Mouse (Mus musculus): Measurements from ENCODE around the gene Kcnmb4.
A peak's percentile ranks its signal among the peaks of the same experiment; 100 is the strongest.

The Kcnmb4 gene

GRCm38 (mm10) chr10:116397573-116397972 is 76.1 kb downstream of the Kcnmb4 start:
- peak; percentile 59 for DNase-seq

DNA sequence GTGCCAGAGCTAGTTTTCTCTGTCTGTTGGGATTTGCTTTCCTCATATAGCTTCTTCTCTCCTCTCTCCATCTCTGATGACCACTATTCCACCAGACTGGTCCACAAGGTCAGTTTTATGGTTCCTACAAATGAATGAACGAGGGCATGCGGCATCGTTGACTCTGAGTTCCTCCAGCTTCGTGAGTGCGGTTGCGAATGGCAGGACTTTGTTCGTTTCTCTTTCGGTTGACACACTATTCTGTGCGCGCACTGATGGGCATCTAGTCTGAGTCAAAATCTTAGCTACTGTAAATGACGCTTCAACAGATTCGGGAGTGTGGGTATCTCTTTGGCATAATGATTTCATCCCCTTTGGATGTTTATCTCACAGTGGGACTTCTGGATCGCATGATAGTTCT is 76.7 kb downstream of the Kcnmb4 start:
- DNase-seq: no peak

GRCm38 (mm10) chr10:116396279-116396678 is 77.4 kb downstream of the Kcnmb4 start:
- no peak for DNase-seq

- no peak for DNase-seq
Observed at GRCm38 (mm10) chr10:116394585-116394984, 79.1 kb downstream of the Kcnmb4 start.

DNA sequence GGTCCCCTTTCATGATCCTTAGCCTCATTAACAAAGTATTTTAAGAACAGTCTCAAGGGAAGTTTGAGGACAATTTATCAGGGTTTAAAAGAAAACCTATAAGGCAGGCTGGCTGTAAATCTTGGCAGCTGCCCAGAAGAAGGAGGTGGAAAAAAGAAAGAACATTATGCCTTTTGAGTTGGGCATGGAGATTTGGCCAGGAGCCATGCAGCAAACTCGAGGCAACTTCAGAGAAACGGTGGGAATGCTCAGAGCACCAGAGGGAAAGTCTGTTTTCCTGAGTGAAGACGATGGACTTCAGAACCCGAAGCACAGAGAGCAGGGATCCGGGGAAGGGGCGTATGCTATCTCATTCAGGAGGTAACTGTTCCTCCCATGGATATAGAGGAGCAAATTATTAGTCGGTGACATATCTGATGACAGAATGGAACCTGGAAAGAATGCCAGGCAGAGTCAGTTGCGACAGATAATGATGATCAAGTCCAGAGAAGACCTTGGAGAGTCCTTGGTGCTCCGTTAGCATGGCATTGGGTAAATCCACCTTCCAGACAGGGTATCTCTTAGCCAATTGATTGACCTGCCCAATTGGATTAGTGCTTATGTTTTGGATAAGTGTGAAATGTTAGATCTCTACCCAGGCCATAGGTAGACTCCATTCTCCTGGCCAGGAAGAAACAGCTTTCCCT is 79.7 kb downstream of the Kcnmb4 start:
- DNase-seq: no peak

DNA sequence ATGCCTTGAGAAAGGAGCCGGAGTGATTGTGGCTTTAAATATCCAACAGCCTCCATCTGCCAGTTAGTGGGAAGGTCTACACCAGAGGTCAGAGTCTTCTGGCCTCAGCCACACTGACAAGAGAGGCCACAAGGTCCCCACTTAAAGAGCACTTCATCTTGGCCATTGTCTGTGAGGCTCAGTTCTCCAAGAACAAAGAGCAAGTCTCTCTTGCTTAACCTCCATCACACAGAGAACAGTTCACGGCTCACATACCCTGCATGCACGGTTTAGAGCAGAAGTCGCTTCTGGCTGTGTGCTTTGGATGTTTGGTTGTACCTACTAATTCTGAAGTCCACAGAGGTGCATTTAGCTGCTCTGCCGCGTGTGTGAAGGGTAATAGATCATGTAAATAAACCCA is 84.8 kb downstream of the Kcnmb4 start:
- DNase-seq: no peak

DNA sequence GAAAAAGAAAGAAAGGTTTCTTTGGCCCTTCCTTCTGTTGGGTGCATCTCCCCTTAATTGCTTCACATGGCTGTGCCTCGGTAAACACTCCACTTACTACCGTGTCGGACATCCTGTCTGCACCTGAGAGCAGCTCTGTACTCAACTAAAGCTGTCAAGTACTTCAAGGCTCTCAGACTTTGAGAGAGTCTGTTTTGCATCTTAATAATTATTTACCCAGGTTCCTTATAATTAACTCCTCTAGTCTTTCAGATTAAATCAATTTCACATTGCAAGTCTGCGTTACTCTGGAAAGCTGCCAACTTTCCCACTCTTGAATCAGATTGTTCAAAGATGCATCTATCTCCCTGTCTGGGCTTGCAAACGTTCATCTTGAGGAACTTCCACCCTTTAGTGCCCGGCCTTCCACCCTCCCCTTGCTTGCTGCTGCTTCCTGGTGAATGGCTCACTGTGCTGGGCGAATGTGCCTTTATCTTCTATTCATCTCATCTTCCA is 87.2 kb downstream of the Kcnmb4 start:
- DNase-seq: no peak

GRCm38 (mm10) chr10:116384401-116384800 is 89.3 kb downstream of the Kcnmb4 start:
- no peak for DNase-seq

- no peak for DNase-seq
Observed at GRCm38 (mm10) chr10:116382826-116383685, 90.6 kb downstream of the Kcnmb4 start.

DNA sequence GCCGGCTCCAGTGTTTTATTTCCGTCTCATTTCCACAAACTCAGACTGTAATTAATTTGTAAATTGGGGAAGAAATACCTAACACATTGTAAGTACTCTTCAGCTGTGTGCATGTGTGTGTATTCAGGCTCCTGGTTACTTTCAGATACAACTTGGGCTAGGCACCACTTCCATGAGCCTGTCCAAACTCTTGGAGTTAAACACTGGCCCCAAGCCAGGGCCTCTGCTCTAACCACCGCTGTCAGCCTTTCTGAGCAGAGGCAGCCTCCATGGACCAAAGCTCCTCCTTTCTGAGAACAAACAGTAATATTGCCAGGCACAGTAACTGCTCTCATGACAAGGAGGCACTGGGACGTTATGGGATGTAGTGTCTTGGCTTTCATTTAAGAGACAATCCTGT is 96.8 kb downstream of the Kcnmb4 start:
- DNase-seq: no peak

- DNase-seq: no peak
Observed at GRCm38 (mm10) chr10:116374111-116374510, 99.6 kb downstream of the Kcnmb4 start.

GRCm38 (mm10) chr10:116370991-116371725 is 102.5 kb downstream of the Kcnmb4 start:
- no peak for DNase-seq

Data from thymus, postnatal 4 days (tissue).